Mouse (Mus musculus) gastrocnemius, postnatal 10 days (tissue): ENCODE results near the gene Dolpp1. TPM values are rescaled to one million over a fixed set of nuclear protein-coding genes. Genes with fewer than 3 reads are reported as not detected.

Source experiments
- DNase-seq: peaks from one replicate; pipeline ENCODE4 v3.0.0; 2021; ENCODE audit warnings: mixed read lengths
- microRNA-seq, 2 experiments: library from miRNA; unstranded; fragments of <30 nt; microRNA quantifications; one replicate each; pipeline ENCODE4 v1.2.0; 2021
- total RNA-seq, 2 experiments: library from RNA; stranded (reverse); gene quantifications; 2 replicates each; pipeline ENCODE4 v1.2.3; 2021

Dolpp1 gene
- total RNA-seq, 2 experiments from 2014 or later: 10.9 to 14.3 TPM

GRCm38 (mm10) chr2:30440701-30441517 is 48.9 kb downstream of the Dolpp1 start:
- DNase-seq: peak; percentile 72

- DNase-seq: peak; percentile 76
Observed at GRCm38 (mm10) chr2:30441518-30442497, 49.8 kb downstream of the Dolpp1 start.

GRCm38 (mm10) chr2:30442498-30442890 is 50.4 kb downstream of the Dolpp1 start:
- no peak for DNase-seq

GRCm38 (mm10) chr2:30443281-30443680 is 51.2 kb downstream of the Dolpp1 start:
- DNase-seq: no peak

GRCm38 (mm10) chr2:30444006-30444405 is 52.0 kb downstream of the Dolpp1 start:
- DNase-seq: no peak

DNA sequence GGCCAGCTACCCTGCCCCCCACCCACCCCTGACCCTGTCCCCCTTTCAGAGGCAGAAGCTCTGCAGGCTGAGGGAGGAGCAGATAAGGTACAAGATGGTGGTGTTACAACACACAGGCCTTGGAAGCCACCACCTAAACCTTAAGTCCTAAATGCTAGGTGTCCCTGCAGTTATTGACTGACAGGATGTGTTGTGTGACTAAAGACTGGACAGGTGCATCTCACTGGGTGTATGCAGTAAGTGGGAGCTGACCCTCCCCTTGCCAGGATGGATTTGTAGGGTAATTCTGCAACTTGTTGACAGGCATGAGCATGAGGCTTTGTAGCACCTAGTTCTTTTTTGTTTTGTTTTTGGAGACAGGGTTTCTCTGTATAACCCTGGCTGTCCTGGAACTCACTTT is 52.4 kb downstream of the Dolpp1 start:
- no peak for DNase-seq

DNA sequence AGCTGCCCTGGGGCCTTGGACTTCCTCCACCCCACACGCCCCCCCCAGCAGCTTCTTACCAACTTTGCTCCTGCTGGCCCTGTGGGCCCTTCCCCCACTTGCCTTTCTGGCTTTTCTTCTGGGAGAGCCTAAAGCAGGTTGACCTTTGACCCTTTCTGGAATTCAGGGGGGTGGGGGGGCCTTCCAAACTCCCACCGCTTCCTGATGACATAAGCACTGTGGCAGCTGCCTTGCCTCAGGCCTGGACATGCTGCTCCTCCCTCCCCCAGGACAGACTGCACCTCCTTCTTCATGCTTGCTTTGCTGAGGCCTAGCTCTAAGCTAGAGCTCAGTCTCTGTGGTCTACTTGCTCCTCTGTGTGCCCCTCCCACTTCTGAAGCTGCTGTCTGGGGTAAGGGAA is 53.3 kb downstream of the Dolpp1 start:
- DNase-seq: no peak

GRCm38 (mm10) chr2:30446891-30447826 is 55.1 kb downstream of the Dolpp1 start:
- DNase-seq: no peak

GRCm38 (mm10) chr2:30448371-30448770 is 56.3 kb downstream of the Dolpp1 start:
- DNase-seq: no peak

Small RNAs within 50 kb of the gene (microRNA-seq; reads per million reads assigned to microRNA genes)
- 0 reads per million in 2 experiments for gene Gm47292

Other genes starting within 250 kb of the Dolpp1 start
- 10 to 100 TPM; 31.1 to 36.6 TPM for gene Endog, start 220.8 kb upstream of the Dolpp1 start, total RNA-seq
- gene Spout1, start 213.8 kb upstream of the Dolpp1 start, total RNA-seq: 1 to 10 TPM; 7.4 to 7.6 TPM
- 10 to 100 TPM; 13.6 to 16.0 TPM for gene Kyat1, start 186.4 kb upstream of the Dolpp1 start, total RNA-seq
- gene Lrrc8a, start 154.5 kb upstream of the Dolpp1 start, total RNA-seq: 10 to 100 TPM; 21.2 to 22.1 TPM
- gene Gm28035, start 151.7 kb upstream of the Dolpp1 start, total RNA-seq: under 1 TPM; 0.42 to 0.86 TPM
- 10 to 100 TPM; 11.3 to 12.4 TPM for gene Phyhd1, start 126.1 kb upstream of the Dolpp1 start, total RNA-seq
- gene Gm28038, start 111.2 kb upstream of the Dolpp1 start, total RNA-seq: not detected
- gene Dolk, start 105.9 kb upstream of the Dolpp1 start, total RNA-seq: 10 to 100 TPM; 17.3 to 18.3 TPM
- gene Nup188, start 105.9 kb upstream of the Dolpp1 start, total RNA-seq: 10 to 100 TPM; 15.9 to 18.1 TPM
- 10 to 100 TPM; 32.2 to 37.9 TPM for gene Sh3glb2, start 32.9 kb upstream of the Dolpp1 start, total RNA-seq
- gene Miga2, start 28.0 kb upstream of the Dolpp1 start, total RNA-seq: 10 to 100 TPM; 19.4 to 31.1 TPM
- gene Crat, start 23.6 kb downstream of the Dolpp1 start, total RNA-seq: 100 to 1,000 TPM; 228 to 262 TPM
- gene Ptpa, start 23.8 kb downstream of the Dolpp1 start, total RNA-seq: 100 to 1,000 TPM in 1 of 2 experiments, 10 to 100 TPM in 1; 95.1 to 101 TPM
- gene Ier5l, start 82.0 kb downstream of the Dolpp1 start, total RNA-seq: 1 to 10 TPM; 4.8 to 7.4 TPM
- gene Cstad, start 202.8 kb downstream of the Dolpp1 start, total RNA-seq: 1 to 10 TPM; 5.3 to 5.9 TPM